Mouse (Mus musculus) bone marrow macrophage, adult 2 months (primary cell): ENCODE data around the gene Rhbdf2.

Experiments
- CTCF ChIP-seq: IDR thresholded peaks from 2 replicates; pipeline ENCODE4 v1.5.1; 2012; ENCODE audit warnings: low read depth, mild to moderate bottlenecking, low read length, moderate library complexity
- POLR2A ChIP-seq: IDR thresholded peaks from 2 replicates; pipeline ENCODE4 v1.6.1; 2012; ENCODE audit warnings: mild to moderate bottlenecking, low read depth, low read length, borderline replicate concordance

DNA sequence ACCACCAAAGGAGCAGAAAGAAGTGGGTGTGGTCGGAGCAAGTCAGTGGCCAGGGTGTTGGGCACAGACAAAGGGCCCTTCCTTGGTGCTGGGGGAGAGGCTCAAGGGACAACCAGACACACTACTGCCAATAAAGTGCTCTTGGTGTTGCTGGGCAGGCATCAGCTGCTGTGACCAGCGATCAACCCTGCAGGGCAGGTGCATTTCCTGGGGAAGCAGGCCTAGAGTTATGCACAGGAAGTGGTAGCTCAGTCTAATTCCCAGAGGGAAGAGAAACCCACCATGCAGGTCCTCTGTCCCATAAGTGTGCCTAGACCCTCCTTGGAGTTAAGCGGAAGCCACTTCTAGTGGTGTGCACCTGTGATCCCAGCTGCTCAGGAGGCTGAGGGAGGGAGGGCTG, 19.1 kb downstream of the Rhbdf2 start:
- TF ChIP-seq POLR2A (no peak), CTCF (no peak)
